Mouse (Mus musculus) cortical plate, adult 2 months (tissue): ENCODE data around the gene Rpl10.

Experiments
- CTCF ChIP-seq: fragments of 200-500 bp; IDR thresholded peaks from 2 replicates; pipeline ENCODE4 v1.5.1; 2011; ENCODE audit warnings: mild to moderate bottlenecking, control low read depth, low read length; ENCODE audit not compliant: insufficient read depth; ENCODE audit errors: extremely low read depth
- POLR2A ChIP-seq: fragments of 200-500 bp; IDR thresholded peaks from 2 replicates; pipeline ENCODE4 v1.6.1; 2011; ENCODE audit warnings: mild to moderate bottlenecking, low read length, control low read depth; ENCODE audit not compliant: insufficient read depth; ENCODE audit errors: extremely low read depth

DNA sequence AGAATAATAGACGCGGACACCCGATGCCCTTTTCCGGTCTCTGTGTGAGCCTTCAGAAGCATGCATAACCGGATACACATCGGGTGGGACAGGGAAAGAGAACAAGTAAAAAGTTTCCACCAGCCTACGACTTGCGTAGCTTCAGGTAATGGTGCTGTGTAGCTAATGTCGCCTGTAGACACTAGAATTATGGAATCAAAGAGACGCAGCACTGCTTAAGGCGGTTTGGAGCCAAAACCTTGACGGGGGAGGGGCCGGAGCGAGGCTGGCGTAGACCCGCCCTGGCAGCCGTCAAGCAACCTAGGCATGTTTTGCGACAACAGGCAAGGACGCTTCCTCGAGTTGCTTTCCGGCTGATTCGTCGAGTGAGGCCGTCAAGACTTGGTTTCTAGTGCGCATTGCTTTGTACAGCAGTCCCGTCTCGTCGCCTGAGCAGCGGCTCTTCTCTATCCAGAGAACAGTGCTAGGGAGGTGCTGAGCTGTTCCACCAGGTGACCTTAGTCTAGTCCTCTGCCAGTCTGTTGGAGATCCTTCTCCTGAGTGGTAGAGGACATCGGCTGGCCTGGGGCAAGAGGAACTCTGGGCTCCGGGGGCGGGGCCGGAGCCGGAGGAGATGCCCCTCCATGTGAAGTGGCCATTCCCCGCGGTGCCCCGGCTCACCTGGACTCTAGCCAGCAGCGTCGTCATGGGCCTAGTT is 11.9 kb downstream of the Rpl10 start:
- TF ChIP-seq CTCF, result no peak
- TF ChIP-seq POLR2A, result peak; percentile 90
